Mouse (Mus musculus) CD4-positive naive resting alpha-beta T cell, adult 57 days (primary cell): Measurements from ENCODE around the gene Lrch1. TPM values are rescaled to one million over a fixed set of nuclear protein-coding genes. Genes with fewer than 3 reads are reported as not detected.

ENCODE experiments used
- total RNA-seq: library from RNA; stranded (reverse); gene quantifications from one replicate; pipeline ENCODE4 v1.2.4, GENCODE M21; 2023

Gene Lrch1
- total RNA-seq: 76.6 TPM

GRCm38 (mm10) chr14:74947376-74948013 lies at the start of gene Lrch1:
Gene Lrch1 (minus strand): TSS chr14:74947876.

DNA sequence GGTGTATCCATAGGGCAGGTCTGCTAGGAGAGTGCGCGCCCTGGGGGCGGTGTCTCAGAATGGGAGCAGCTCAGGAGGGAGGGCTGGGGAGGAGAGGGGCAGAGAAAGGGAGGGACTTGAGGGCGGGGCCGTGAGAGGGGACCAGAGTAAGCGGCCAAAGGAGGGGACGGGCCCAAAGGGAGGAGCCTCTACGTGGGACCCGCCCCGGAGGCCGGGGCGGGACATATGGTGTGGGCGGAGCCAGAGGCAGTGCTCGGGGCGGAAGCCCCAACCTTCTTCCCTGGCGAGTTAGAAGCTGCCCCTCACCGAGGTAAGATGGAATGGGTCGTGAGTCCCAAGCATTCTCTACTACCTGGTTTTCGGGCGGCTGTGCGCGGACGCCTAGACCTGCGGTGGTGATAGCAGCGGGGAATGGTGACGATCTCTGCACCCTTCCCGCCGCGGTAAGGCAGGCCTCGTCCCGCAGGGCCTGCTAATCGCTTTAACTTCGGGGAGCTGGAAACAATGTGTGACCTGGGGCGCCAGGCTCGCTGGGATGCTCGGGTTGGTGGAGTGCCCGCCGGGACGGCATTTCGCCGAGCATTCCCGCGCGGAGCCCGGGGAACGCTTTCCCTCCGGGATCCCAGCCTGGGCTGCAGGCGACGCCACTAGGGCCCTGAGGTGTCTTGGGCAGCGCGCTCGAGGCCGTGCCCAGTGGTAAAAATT lies 215.4 kb downstream of the Lrch1 start, which contains the start of gene Esd:
Gene Esd (plus strand): TSS at position 219 of the 705 bp plus-strand sequence.

Other genes with a start within 250 kb of the Lrch1 start
- gene Esd, start 215.6 kb downstream of the Lrch1 start, total RNA-seq: 65.3 TPM
- 4.2 TPM for gene Rubcnl, start 68.2 kb upstream of the Lrch1 start, total RNA-seq
- gene Lrrc63, start 183.0 kb upstream of the Lrch1 start, total RNA-seq: not detected
- gene Lcp1, start 183.2 kb upstream of the Lrch1 start, total RNA-seq: 457 TPM